Mouse (Mus musculus) neural tube, embryonic 14.5 days (tissue): ENCODE results near the gene Spin4. TPM values are rescaled to one million over a fixed set of nuclear protein-coding genes. Genes with fewer than 3 reads are reported as not detected.

Source experiments
- ATAC-seq: fragments of 200-750 bp; cut with Nextera tagmentation; 2 replicates; pipeline ENCODE4 v1.8.0; 2017; ENCODE audit warnings: low read depth, mild to moderate bottlenecking, moderate TSS enrichment, moderate library complexity
- H3K27ac ChIP-seq: fragments of 300-500 bp; sonication (generic); 2 replicates; pipeline ENCODE4 v1.5.1; 2014; ENCODE audit warnings: low read depth, mild to moderate bottlenecking, control low read depth, low read length, moderate library complexity, mixed read lengths
- H3K27me3 ChIP-seq: fragments of 300-500 bp; sonication (generic); 2 replicates; pipeline ENCODE4 v1.6.1; 2014; ENCODE audit warnings: low read length; ENCODE audit not compliant: control insufficient read depth, insufficient read depth
- H3K36me3 ChIP-seq: fragments of 300-500 bp; sonication (generic); 2 replicates; pipeline ENCODE4 v1.6.1; 2014; ENCODE audit warnings: low read length, mixed read lengths; ENCODE audit not compliant: control insufficient read depth, insufficient read depth
- H3K4me1 ChIP-seq: fragments of 300-500 bp; sonication (generic); 2 replicates; pipeline ENCODE4 v1.6.1; 2014; ENCODE audit warnings: low read length; ENCODE audit not compliant: control insufficient read depth, insufficient read depth
- H3K4me2 ChIP-seq: fragments of 300-500 bp; sonication (generic); 2 replicates; pipeline ENCODE4 v1.6.1; 2014; ENCODE audit warnings: mild to moderate bottlenecking, low read depth, low read length, control low read depth
- H3K4me3 ChIP-seq: fragments of 300-500 bp; sonication (generic); 2 replicates; pipeline ENCODE4 v1.5.1; 2014; ENCODE audit warnings: low read depth, low read length, control low read depth, mixed read lengths
- H3K9ac ChIP-seq: fragments of 300-500 bp; sonication (generic); replicated peaks from 2 replicates; pipeline ENCODE4 v1.6.1; 2014; ENCODE audit warnings: low read depth, mild to moderate bottlenecking, control low read depth, low read length, mixed read lengths
- H3K9me3 ChIP-seq: fragments of 300-500 bp; sonication (generic); 2 replicates; pipeline ENCODE4 v1.6.1; 2016; ENCODE audit warnings: low read length; ENCODE audit not compliant: control insufficient read depth
- WGBS: fragments of 180-500 bp; shearing (Covaris S2); extraction: QIAGEN DNeasy Blood & Tissue Kit; methylation state at CpG from one replicate; pipeline ENCODE4 v1.1.7; 2014; 5-methylcytosine and 5-hydroxymethylcytosine counted together
- polyA plus RNA-seq: library from polyadenylated mRNA; unstranded; fragments of >200 nt; fragmentation: Nextera tagmentation; extraction: Ambion mirVana; gene quantifications from 2 replicates; pipeline ENCODE4 v1.2.1, GENCODE M21; 2014

The Spin4 gene
- polyA plus RNA-seq: 3.8 and 3.9 TPM in 2 replicates

DNA sequence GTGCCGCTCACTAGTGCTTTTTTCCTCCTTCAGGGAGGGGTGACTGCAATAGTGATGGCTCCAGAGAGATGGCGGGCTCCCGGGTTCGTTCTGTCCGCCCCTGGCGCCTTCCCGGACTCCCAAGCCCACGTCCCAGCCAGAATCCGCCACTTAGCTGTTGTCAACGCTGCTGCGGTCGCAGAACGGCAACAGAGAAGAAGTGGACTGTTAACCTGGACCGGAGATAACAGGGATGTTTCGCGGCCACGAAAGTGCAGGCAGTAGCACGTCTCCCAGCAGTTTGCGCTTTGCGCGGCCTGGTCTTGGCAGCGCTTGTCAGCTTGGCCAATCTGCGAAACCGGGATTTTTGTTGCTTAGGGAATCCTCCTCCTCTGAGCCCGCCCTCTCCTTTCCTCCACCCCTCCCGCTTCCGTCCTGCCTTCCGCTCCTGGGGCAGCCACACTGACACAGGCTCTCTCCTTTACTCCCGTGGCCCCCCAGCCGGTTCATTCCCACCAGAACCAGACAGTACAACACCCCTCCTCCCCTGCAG lies at the start of gene Spin4:
TSS of gene Spin4 (minus strand) at position 322 of the 532 bp plus-strand sequence.
- ATAC-seq: peak; percentile 94
- H3K27me3 ChIP-seq: no peaks in the 10 kb centered on the region
- no peaks in the 10 kb centered on the region for H3K36me3 ChIP-seq
- H3K4me2 ChIP-seq: peak within 1 kb of the TSS; percentile 53
- H3K4me3 ChIP-seq: peak within 1 kb of the TSS; percentile 47
- WGBS: 12% methylated on average over 29 of the region's 30 CpGs
- peak within 1 kb of the TSS; percentile 51; the same call in 1 of the 2 replicates for H3K9ac ChIP-seq
- H3K27ac ChIP-seq: peak within 1 kb of the TSS; percentile 75
- no peaks in the 10 kb centered on the region for H3K4me1 ChIP-seq
- H3K9me3 ChIP-seq: no peaks in the 10 kb centered on the region

DNA sequence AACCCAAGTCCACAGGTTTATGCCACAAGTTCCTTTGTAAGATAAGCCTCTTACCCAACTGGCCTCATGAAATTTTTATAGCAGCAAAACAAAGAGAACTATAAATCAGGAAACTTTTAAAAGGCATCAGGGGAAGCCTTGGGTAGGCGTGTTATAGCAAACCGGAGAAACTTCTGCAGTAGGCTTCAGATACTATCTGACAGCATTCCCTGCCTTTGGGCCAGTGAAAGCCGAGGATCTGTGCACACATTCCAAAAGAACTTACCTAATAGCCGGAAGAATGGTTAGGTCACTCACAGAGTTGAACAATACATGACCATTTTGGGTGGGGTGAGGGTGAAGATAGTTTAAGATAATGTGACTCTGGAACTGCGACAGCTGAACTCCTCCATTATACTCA lies 1.4 kb upstream of the Spin4 start:
- Histone ChIP-seq H3K36me3 (no peaks in the 10 kb centered on the region), H3K27ac (no peak overlapping the region), H3K4me3 (no peak overlapping the region), H3K4me1 (no peaks in the 10 kb centered on the region), H3K4me2 (no peak overlapping the region), H3K9me3 (no peaks in the 10 kb centered on the region), H3K9ac (no peak overlapping the region), H3K27me3 (no peaks in the 10 kb centered on the region)
- 37% methylated on average over 5 of the region's 5 CpGs for WGBS
- no peak for ATAC-seq

DNA sequence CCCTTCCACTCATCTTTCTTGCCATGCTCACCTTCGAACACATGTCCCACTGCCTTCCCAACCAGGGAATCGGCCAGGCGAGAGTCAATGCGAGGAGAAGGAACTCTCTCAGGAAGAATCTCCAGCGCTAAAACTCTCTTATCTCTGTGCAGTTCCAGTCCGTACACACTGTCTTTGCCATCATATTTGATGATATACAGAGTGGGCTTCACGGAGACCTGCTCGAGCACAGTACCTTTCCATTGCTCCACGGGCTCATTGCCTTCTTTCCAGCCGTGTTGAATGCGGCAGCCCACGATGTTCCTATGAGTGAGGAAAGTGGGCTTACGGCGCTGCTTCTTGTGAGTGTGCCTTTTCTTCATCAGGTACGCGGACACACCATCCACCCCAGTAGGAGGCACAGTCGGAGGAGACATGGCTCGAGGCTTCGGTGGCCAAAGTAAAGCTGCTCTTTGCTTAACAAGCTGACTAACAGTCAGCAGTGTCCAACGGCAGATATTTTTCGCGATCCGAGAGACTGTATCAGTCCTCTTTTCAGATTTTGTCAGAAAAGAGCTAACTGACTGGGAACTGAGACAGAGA lies 612 bp downstream of the Spin4 start:
- Histone ChIP-seq H3K4me2 (peak overlapping the region; percentile 53), H3K9me3 (no peaks in the 10 kb centered on the region), H3K4me1 (no peaks in the 10 kb centered on the region), H3K27ac (peak overlapping the region; percentile 75), H3K9ac (peak overlapping the region; percentile 51; the same call in 1 of the 2 replicates), H3K4me3 (peak overlapping the region; percentile 47), H3K36me3 (no peaks in the 10 kb centered on the region), H3K27me3 (no peaks in the 10 kb centered on the region)
- 17% methylated on average over 23 of the region's 23 CpGs for WGBS
- peak; percentile 64 for ATAC-seq

DNA sequence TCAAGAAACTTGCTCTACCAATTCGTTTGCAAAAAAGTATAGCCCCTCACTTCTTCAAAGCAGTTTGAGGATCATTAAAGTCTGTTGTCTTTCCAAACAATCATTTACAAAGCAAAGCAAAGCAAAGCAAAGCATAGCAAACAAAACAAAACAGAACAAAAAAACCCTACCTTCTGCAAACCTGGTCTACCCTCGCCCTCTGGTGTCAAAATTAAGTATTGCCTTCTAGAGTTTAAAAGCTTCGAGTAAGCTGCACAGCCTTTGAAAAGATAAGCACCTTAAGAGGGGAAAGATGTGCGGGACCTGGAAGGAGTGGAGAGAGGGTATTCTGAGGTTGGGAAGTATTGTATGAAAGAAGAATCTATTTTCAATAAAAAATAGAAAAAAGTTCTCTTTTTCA lies 14.4 kb downstream of the Spin4 start:
- H3K27me3 ChIP-seq: no peaks in the 10 kb centered on the region
- no peak overlapping the region for H3K9ac ChIP-seq
- ATAC-seq: no peak
- no peak overlapping the region for H3K4me2 ChIP-seq
- no peaks in the 10 kb centered on the region for H3K9me3 ChIP-seq
- 25% methylated on average over 4 of the region's 4 CpGs for WGBS
- H3K4me1 ChIP-seq: no peaks in the 10 kb centered on the region
- H3K27ac ChIP-seq: no peak overlapping the region
- no peaks in the 10 kb centered on the region for H3K36me3 ChIP-seq
- H3K4me3 ChIP-seq: no peak overlapping the region

DNA sequence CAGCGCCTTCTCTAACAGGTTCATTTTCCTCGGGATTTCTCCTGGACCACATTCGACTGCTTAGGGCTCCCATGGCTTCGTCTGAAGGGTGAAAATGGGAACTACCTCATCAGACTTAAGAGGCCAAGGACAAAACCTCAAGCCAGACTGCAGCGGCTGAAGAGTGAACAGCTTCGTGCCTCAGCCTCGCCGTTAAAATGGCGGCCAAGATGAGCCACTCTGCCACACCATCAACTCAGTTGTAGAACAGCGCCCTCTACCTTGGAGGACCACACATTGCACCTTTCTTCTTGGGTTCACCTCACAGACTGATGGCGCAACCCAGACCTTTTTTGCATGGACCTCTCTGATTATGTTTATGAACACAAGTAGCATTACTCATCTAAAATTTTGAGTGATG lies 27.6 kb downstream of the Spin4 start:
- no peaks in the 10 kb centered on the region for H3K4me1 ChIP-seq
- H3K4me2 ChIP-seq: no peak overlapping the region
- WGBS: 91% methylated on average over 11 of the region's 11 CpGs
- H3K9me3 ChIP-seq: no peaks in the 10 kb centered on the region
- H3K27me3 ChIP-seq: no peaks in the 10 kb centered on the region
- ATAC-seq: no peak
- H3K9ac ChIP-seq: no peak overlapping the region
- no peaks in the 10 kb centered on the region for H3K36me3 ChIP-seq
- no peak overlapping the region for H3K27ac ChIP-seq
- H3K4me3 ChIP-seq: no peak overlapping the region

DNA sequence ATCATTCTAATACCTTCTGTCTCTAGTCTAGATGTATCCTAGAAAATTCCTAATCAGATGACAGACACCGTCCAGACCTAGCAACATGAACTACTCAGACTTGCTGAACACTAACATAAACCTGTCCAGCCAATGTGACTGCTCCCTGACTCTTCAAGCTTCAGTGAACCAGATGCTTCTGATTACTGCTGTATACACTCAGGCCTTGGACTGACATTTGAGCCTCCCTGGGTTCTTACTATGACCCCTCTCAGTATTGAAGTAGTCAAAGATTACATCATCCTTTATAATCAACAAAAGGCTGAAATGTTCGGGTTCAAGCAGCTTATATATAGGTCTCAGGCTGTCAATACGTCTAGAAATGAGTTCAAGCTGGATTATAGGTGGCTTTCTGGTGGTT lies 32.4 kb downstream of the Spin4 start:
- H3K9me3 ChIP-seq: no peaks in the 10 kb centered on the region
- no peaks in the 10 kb centered on the region for H3K36me3 ChIP-seq
- no peaks in the 10 kb centered on the region for H3K27me3 ChIP-seq
- no peak for ATAC-seq
- 39% methylated on average over 3 of the region's 3 CpGs for WGBS
- no peak overlapping the region for H3K27ac ChIP-seq
- no peak overlapping the region for H3K4me3 ChIP-seq
- H3K4me1 ChIP-seq: no peaks in the 10 kb centered on the region
- H3K4me2 ChIP-seq: no peak overlapping the region
- no peak overlapping the region for H3K9ac ChIP-seq

DNA sequence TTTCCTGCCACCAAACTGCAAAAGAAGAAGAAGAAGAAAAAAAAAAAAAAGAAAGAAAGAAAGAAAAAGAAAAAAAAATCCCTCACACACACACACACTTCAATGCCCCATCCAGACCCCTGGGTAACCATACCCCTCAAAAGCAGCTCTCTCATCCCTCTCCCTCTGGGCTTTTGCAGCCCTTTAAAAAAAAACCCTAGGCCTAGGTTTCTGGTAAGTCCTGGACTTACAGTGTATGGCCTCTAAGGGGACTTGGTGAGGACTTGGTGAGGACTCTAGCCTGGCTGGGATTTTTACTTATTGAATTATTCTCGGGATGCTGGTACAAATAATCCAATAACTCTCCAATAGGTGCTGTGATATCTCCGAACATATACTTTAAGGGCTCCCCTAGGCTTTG lies 35.6 kb downstream of the Spin4 start:
- 70% methylated on average over 2 of the region's 2 CpGs for WGBS
- no peaks in the 10 kb centered on the region for H3K27me3 ChIP-seq
- peak overlapping the region; percentile 52; the same call in 1 of the 2 replicates for H3K4me2 ChIP-seq
- H3K4me3 ChIP-seq: no peak overlapping the region
- no peaks in the 10 kb centered on the region for H3K9me3 ChIP-seq
- no peak overlapping the region for H3K27ac ChIP-seq
- ATAC-seq: 0 out of 2 replicates have a peak, but pooled peaks have one; percentile 28
- H3K36me3 ChIP-seq: no peaks in the 10 kb centered on the region
- H3K9ac ChIP-seq: 0 out of 2 replicates have a peak overlapping the region, but pooled peaks have one; percentile 34
- H3K4me1 ChIP-seq: no peaks in the 10 kb centered on the region

DNA sequence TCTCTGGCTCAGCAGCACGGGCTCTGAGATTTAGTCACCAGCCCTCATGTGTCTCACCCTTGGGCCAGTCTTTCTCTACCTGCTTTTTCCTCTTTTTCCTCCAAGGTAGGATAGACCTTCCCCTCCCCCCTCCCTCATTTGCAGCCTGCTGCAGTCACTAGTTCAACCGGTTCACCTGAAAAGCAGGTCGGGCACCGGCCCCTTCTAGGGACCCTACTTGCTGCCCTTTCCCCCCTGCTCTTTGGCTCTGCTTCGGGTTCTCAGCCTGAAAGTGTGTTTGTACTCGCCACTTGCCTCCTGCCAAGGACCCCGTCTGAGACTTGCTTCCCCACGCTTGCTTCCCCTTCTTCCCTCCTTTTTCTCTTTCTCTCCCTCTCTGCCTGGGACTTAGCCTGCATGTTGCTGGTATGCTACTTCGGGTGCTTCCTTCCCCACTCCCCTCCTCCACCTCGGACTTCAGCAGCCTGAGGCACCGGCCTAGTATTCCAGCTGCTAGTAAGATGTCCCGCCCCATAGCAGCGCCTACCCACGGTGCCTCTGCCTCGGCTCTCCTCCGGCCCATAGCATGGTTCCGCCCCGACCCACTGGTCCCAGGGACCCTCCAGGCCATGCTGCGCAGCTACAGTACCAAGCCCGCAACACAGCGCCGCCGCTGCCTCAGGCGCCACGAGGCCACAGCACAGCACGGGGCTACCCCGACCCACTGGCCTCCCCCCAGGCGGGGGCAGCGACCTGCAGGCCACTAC lies 36.2 kb downstream of the Spin4 start:
- H3K4me1 ChIP-seq: no peaks in the 10 kb centered on the region
- 22% methylated on average over 28 of the region's 29 CpGs for WGBS
- H3K9ac ChIP-seq: 0 out of 2 replicates have a peak overlapping the region, but pooled peaks have one; percentile 34
- H3K4me3 ChIP-seq: peak overlapping the region; percentile 26
- no peaks in the 10 kb centered on the region for H3K9me3 ChIP-seq
- H3K4me2 ChIP-seq: peak overlapping the region; percentile 52
- peak; percentile 91 for ATAC-seq
- H3K36me3 ChIP-seq: no peaks in the 10 kb centered on the region
- no peak overlapping the region for H3K27ac ChIP-seq
- no peaks in the 10 kb centered on the region for H3K27me3 ChIP-seq
